Mouse (Mus musculus) lung, embryonic 16.5 days (tissue): ENCODE measurements at regions not wholly inside any gene's neighbourhood (a gene's known extent, or its start where the extent isn't known, plus 50 kb on each side); places are given as distances from the start of the nearest gene placed in this dataset.

Source experiments
- ATAC-seq: fragments of 200-750 bp; cut with Nextera tagmentation; 2 replicates; pipeline ENCODE4 v1.8.0; 2017; ENCODE audit warnings: low read depth, mild to moderate bottlenecking, moderate library complexity
- H3K27ac ChIP-seq: fragments of 300-500 bp; sonication (generic); 2 replicates; pipeline ENCODE4 v1.5.1; 2014; ENCODE audit warnings: mild to moderate bottlenecking, control low read depth, low read length
- H3K27me3 ChIP-seq: fragments of 300-500 bp; sonication (generic); 2 replicates; pipeline ENCODE4 v1.6.1; 2014; ENCODE audit warnings: low read depth, low read length, mixed read lengths; ENCODE audit not compliant: control insufficient read depth, insufficient read depth
- H3K36me3 ChIP-seq: fragments of 300-500 bp; sonication (generic); 2 replicates; pipeline ENCODE4 v1.6.1; 2014; ENCODE audit warnings: low read length; ENCODE audit not compliant: control insufficient read depth, insufficient read depth
- H3K4me1 ChIP-seq: fragments of 300-500 bp; sonication (generic); replicated peaks from 2 replicates; pipeline ENCODE4 v1.6.1; 2014; ENCODE audit warnings: low read length, mixed read lengths; ENCODE audit not compliant: control insufficient read depth, insufficient read depth
- H3K4me2 ChIP-seq: fragments of 300-500 bp; sonication (generic); 2 replicates; pipeline ENCODE4 v1.6.1; 2014; ENCODE audit warnings: low read depth, low read length, control low read depth
- H3K4me3 ChIP-seq: fragments of 300-500 bp; sonication (generic); 2 replicates; pipeline ENCODE4 v1.5.1; 2014; ENCODE audit warnings: mild to moderate bottlenecking, low read length, control low read depth
- H3K9ac ChIP-seq: fragments of 300-500 bp; sonication (generic); 2 replicates; pipeline ENCODE4 v1.6.1; 2014; ENCODE audit warnings: low read length, control low read depth
- H3K9me3 ChIP-seq: fragments of 300-500 bp; sonication (generic); 2 replicates; pipeline ENCODE4 v1.6.1; 2016; ENCODE audit warnings: low read length; ENCODE audit not compliant: control insufficient read depth
- WGBS: fragments of 180-500 bp; shearing (Covaris S2); extraction: QIAGEN DNeasy Blood & Tissue Kit; methylation state at CpG from one replicate; pipeline ENCODE4 v1.1.7; 2014; 5-methylcytosine and 5-hydroxymethylcytosine counted together

DNA sequence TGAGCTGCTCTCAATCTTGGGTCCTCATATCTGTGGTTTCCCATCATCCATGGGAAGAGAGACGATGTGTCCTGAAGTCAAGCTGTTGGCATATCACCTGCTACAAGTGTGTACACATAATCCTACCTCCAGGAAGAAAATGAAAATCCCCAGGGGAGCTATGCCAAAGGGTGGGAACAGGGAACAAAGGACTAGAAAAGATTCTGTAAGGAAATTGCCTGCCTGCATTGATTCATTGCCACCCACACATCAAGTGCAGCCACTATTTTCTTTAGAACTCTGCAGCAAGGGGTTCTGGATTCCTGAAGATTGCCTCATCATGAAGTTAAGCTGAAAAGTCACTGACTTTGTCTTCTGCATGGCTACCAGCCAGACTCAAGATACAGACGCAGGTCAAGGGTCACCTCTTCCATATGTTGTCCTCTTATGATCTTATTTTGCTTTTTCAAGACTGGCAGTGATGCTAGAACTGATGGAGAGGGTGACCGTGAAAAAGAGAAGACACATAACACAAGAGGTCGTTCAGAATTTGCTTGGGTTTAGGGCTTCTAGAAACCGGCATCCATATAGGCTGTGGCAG is 251.6 kb upstream of the Foxq1 start:
- no peaks in the 10 kb centered on the region for H3K27me3 ChIP-seq
- H3K4me1 ChIP-seq: peaks cover 5% of the 10 kb centered on the region
- no peak overlapping the region for H3K9ac ChIP-seq
- H3K27ac ChIP-seq: no peak overlapping the region
- H3K9me3 ChIP-seq: no peaks in the 10 kb centered on the region
- WGBS: 56% methylated on average over 5 of the region's 5 CpGs
- ATAC-seq: peak; percentile 29; the same call in 1 of the 2 replicates
- H3K4me3 ChIP-seq: no peak overlapping the region
- H3K4me2 ChIP-seq: no peak overlapping the region
- no peaks in the 10 kb centered on the region for H3K36me3 ChIP-seq

DNA sequence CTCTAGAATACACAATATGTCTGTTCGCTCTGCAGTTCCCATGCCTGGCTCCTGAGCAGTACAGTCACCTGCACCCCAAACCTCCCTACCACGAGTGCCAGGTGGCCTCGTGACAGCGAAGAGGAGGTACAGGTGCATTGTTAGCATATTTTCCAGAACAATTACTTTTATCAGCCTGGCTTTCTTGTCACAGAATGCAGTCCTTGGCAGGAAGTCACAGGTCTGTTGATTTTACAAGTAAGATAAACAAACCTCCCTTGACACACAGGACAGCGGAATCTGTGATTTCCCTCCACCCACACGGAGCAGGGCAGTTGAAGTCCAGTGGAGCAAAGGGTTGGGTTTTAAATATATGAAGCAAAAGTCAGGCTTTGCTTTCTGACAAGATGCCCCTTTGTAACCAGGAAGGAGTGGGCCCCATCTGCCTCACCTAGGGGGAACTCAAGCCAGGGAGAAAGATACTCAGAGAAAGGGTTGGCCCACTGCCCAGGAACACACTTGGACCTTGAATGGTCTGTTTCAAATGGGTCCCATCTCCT is 246.8 kb upstream of the Foxq1 start:
- Histone ChIP-seq H3K9ac (no peak overlapping the region), H3K9me3 (no peaks in the 10 kb centered on the region), H3K4me3 (no peak overlapping the region), H3K27me3 (no peaks in the 10 kb centered on the region), H3K36me3 (no peaks in the 10 kb centered on the region), H3K4me2 (no peak overlapping the region), H3K27ac (no peak overlapping the region), H3K4me1 (peaks cover 18% of the 10 kb centered on the region)
- ATAC-seq: peak; percentile 68
- 12% methylated on average over 6 of the region's 6 CpGs for WGBS

DNA sequence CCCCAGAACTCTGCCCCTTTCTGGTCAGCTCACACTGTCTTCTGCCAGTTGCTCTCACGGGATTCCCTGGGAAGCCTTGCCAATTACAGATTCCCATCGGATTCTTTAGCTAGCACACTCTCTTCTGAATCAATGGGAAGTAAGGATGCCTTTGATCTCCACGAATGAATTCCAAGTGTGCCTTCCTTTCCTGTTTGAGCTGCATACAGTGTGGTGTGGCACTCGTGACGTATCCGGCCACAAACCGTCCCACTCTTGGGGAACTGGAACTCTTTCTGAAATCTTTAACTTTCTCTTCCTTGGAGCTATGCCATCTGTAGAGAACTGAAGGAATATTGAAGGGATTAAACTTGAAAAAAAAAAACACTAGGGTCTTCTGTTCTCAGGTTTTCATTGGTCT is 243.2 kb upstream of the Foxq1 start:
- no peaks in the 10 kb centered on the region for H3K9me3 ChIP-seq
- H3K4me3 ChIP-seq: no peak overlapping the region
- H3K9ac ChIP-seq: no peak overlapping the region
- H3K4me1 ChIP-seq: peaks cover 18% of the 10 kb centered on the region
- no peak for ATAC-seq
- WGBS: 21% methylated on average over 7 of the region's 7 CpGs
- H3K27me3 ChIP-seq: no peaks in the 10 kb centered on the region
- no peak overlapping the region for H3K27ac ChIP-seq
- H3K36me3 ChIP-seq: no peaks in the 10 kb centered on the region
- H3K4me2 ChIP-seq: no peak overlapping the region

DNA sequence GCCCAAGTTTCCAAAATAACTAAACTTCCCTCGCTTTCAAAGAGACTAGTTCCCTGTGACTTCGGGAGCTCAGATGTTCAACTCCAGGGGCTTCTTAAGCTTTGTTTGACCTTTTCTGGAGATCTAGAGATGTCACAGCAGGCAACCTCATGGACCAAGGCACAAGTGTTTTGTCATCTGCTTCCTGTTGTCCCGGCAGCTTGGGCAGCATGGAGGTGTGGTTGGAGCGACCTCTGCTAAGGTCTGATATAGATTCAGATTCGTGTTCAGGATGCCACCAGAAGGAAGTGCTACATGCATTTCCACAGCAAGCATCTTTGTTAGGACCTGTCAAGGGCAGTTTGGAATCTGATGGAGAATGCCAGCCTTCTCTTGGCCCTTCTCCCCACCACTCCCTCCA is 242.1 kb upstream of the Foxq1 start:
- no peak overlapping the region for H3K9ac ChIP-seq
- H3K4me2 ChIP-seq: peak overlapping the region; percentile 14; the same call in 1 of the 2 replicates
- H3K36me3 ChIP-seq: no peaks in the 10 kb centered on the region
- WGBS: 44% methylated on average over 5 of the region's 5 CpGs
- H3K4me3 ChIP-seq: no peak overlapping the region
- no peak overlapping the region for H3K27ac ChIP-seq
- H3K9me3 ChIP-seq: no peaks in the 10 kb centered on the region
- peaks cover 18% of the 10 kb centered on the region for H3K4me1 ChIP-seq
- ATAC-seq: no peak
- H3K27me3 ChIP-seq: no peaks in the 10 kb centered on the region

DNA sequence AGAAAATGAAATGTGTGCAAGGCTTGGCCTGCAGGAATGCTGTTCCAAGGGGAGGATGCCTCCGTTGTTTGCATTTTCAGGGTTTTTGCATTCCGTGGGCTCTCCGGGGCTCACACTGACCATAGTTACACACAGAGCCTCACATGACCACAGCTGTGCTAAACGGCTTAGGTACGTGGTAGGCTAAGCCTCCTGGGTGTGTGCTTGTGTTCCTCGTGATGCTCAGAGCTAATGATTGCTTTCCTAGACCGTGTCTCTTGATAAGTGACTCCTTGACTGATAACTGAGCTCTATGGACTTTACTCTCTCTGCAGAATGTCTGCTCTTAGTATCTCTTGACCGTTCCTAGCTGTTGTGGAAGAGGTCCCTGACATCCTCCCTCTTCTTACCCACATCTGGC is 238.9 kb upstream of the Foxq1 start:
- Histone ChIP-seq H3K27me3 (peaks cover 3% of the 10 kb centered on the region; the same call in 1 of the 2 replicates), H3K9ac (no peak overlapping the region), H3K27ac (no peak overlapping the region), H3K9me3 (no peaks in the 10 kb centered on the region), H3K4me3 (no peak overlapping the region), H3K4me1 (peaks cover 10% of the 10 kb centered on the region), H3K36me3 (no peaks in the 10 kb centered on the region), H3K4me2 (no peak overlapping the region)
- no peak for ATAC-seq
- WGBS: 65% methylated on average over 8 of the region's 8 CpGs

DNA sequence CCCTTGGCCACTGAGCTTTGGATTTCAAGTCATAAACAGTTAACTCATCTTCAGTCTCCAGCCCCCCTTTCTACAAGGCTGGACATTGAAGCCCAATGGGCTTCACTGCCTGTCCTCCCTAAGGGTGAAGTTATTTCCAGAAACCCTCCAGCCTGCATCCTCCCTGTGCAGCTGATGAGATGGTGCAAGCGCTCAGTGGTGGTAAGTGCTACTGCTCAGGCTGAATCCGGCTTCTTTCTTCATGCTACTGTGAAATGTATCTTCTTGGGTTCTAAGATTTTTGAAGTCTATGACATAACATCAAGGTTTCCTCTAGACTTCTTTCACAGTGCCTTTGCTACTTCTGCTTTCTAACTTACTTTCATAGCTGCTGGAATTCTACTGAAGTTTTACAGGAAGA is 237.9 kb upstream of the Foxq1 start:
- Histone ChIP-seq H3K4me1 (peaks cover 7% of the 10 kb centered on the region), H3K4me3 (no peak overlapping the region), H3K36me3 (no peaks in the 10 kb centered on the region), H3K27me3 (peaks cover 3% of the 10 kb centered on the region; the same call in 1 of the 2 replicates), H3K4me2 (no peak overlapping the region), H3K27ac (no peak overlapping the region), H3K9ac (no peak overlapping the region), H3K9me3 (no peaks in the 10 kb centered on the region)
- no peak for ATAC-seq
- WGBS: 94% methylated on average over 2 of the region's 2 CpGs

DNA sequence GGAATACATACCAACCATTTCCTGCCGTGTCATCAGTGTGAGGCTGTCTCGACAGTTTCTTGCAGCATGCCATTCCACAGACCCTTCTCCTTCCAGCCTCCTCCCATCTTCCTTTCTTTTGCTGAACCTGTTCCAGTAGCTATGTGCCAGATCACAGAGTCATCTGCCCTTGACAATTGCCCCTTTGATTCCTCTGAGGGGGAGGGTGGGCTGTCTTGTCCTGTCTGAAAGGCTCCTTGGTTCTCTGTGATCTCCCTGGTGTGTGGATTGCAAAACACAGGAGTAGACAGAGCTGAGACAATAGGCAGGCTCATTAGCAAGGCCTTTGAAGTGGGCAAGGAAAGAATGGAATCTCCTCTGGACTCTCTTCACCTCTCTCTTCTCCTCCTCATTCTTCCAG is 234.5 kb upstream of the Foxq1 start:
- 51% methylated on average over 2 of the region's 2 CpGs for WGBS
- Histone ChIP-seq H3K9ac (no peak overlapping the region), H3K4me2 (no peak overlapping the region), H3K27me3 (peaks cover 3% of the 10 kb centered on the region; the same call in 1 of the 2 replicates), H3K9me3 (no peaks in the 10 kb centered on the region), H3K27ac (no peak overlapping the region), H3K4me3 (no peak overlapping the region), H3K4me1 (peaks cover 5% of the 10 kb centered on the region; the same call in 1 of the 2 replicates), H3K36me3 (no peaks in the 10 kb centered on the region)
- ATAC-seq: no peak

DNA sequence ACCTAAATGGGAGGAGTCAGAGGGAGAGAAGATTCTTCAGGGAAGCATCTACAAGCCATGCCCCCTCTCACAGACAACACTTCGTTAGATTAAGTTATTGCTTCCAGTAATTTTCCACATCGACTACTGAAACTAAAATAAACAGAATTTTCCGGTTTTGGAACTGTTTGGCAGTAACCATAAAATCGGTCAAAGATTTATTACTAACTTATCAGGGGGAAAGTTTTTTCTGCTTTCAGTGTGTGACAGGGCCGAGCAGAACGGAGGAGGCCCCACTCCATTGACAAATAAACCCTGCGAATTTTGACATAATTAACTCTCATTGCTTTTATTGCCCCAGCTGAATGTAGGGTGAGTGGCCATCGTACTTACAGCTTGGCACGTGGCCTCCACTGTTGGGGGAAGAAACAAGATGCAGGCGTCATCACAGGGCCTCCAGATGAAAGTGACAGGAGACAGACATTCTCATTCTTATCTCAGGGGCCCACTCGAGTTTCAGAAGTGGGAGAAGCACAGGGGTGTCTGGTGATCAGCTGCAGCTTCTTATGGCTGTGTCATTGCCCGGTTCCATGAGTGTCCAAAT is 229.6 kb upstream of the Foxq1 start:
- H3K27ac ChIP-seq: 0 out of 2 replicates have a peak overlapping the region, but pooled peaks have one; percentile 2
- peak; percentile 92 for ATAC-seq

DNA sequence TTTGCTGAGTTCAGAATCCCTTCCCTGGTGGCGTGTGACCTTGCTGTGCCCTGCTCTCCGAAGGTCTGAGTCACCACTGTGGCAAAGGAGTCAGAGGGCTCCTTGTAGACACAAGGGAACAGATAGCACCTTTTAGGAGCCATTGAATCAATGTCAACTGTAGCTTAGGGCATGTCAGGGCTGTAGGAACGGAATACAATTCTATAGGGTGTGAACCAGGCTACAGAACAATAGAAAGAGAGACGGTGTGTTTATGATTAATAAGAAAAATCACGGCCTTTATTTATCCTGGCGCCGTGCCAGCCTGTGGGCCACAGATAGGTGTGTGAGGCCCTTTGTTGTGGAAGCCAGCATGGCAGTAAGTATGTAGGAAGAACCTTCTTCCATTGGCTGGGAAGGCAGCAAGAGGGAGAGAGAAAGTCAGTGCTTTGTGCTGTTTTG is 228.4 kb upstream of the Foxq1 start:
- 42% methylated on average over 7 of the region's 7 CpGs for WGBS
- ATAC-seq: no peak
- Histone ChIP-seq H3K9me3 (no peaks in the 10 kb centered on the region), H3K27ac (no peak overlapping the region), H3K4me1 (peaks cover 14% of the 10 kb centered on the region), H3K27me3 (no peaks in the 10 kb centered on the region; the same call in 1 of the 2 replicates), H3K4me3 (no peak overlapping the region), H3K9ac (no peak overlapping the region), H3K36me3 (no peaks in the 10 kb centered on the region), H3K4me2 (no peak overlapping the region)

More for the DNA sequence above, 229.6 kb upstream of the Foxq1 start:
- H3K9me3 ChIP-seq: no peaks in the 10 kb centered on the region
- no peak overlapping the region for H3K9ac ChIP-seq
- no peaks in the 10 kb centered on the region; the same call in 1 of the 2 replicates for H3K27me3 ChIP-seq
- 27% methylated on average over 12 of the region's 12 CpGs for WGBS
- H3K4me2 ChIP-seq: 0 out of 2 replicates have a peak overlapping the region, but pooled peaks have one; percentile 0
- H3K36me3 ChIP-seq: no peaks in the 10 kb centered on the region
- peaks cover 14% of the 10 kb centered on the region for H3K4me1 ChIP-seq
- no peak overlapping the region for H3K4me3 ChIP-seq
